Mouse (Mus musculus): Measurements from ENCODE around the gene Ctsl.

GRCm38 (mm10) chr13:64333102-64333501 is 37.6 kb downstream of the Ctsl start:
- TF ChIP-seq TAL1 (IDR thresholded peaks at IDR 0.05; ENCODE audit: low read length) (no peak), GATA1 (IDR thresholded peaks at IDR 0.05; ENCODE audit: low read length) (no peak)
